Mouse (Mus musculus) embryonic fibroblast, embryonic 13.5 days (primary cell): ENCODE results near the gene Zfp933.
"Not testable (repeated sequence)": the region's sequence is repeated elsewhere in the genome, so short reads cannot be mapped to it uniquely, and the experiment has no call there.

Source experiments
- CTCF ChIP-seq: IDR thresholded peaks from 2 replicates; pipeline ENCODE4 v1.5.1; 2011; ENCODE audit warnings: mild to moderate bottlenecking, control low read depth, low read length, moderate library complexity, borderline replicate concordance; ENCODE audit not compliant: insufficient read depth
- POLR2A ChIP-seq: IDR thresholded peaks from 2 replicates; pipeline ENCODE4 v1.6.1; 2011; ENCODE audit warnings: low read depth, mild to moderate bottlenecking, control low read depth, low read length, moderate library complexity

DNA sequence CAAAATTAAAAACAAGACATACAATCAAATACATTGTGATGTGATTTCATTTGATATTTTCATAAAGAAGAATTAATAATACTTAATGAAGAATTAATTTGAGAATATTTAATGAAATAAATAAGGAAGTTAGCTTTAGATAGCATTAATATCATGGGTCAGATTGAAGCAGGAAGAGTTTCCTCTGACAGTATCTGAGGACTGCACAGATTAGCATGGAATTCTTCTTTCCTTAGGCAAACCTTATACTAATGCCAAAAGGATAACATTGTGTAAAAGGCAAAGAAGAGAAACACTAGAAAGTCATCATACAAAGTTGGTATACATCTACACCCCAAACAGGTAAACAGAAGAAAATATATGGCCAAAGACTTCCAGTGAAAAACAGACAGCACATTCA, 56.4 kb downstream of the Zfp933 start:
- not testable (repeated sequence) for TF ChIP-seq POLR2A, CTCF
